Mouse (Mus musculus): ENCODE results near the gene Bag6.

GRCm38 (mm10) chr17:35186681-35187080 is 51.7 kb downstream of the Bag6 start:
- TF ChIP-seq POLR2A (IDR thresholded peaks at IDR 0.05; ENCODE audit: insufficient read depth, low read depth, low read length): peak; percentile 23; the same call in 1 of the 2 replicates
- no peak for TF ChIP-seq CTCF (IDR thresholded peaks at IDR 0.05)
